Mouse (Mus musculus) heart, postnatal 14 days (tissue): ENCODE measurements around the gene Hsd17b7. TPM values are rescaled to one million over a fixed set of nuclear protein-coding genes. Genes with fewer than 3 reads are reported as not detected.

Experiments used
- total RNA-seq, 2 experiments: library from RNA; stranded (reverse); gene quantifications; 2 replicates each; pipeline ENCODE4 v1.2.3; 2021

Hsd17b7 gene
- total RNA-seq, 2 experiments from 2014 or later: 16.6 to 17.6 TPM

Other genes starting within 250 kb of the Hsd17b7 start
- gene Rgs4, start 221.6 kb downstream of the Hsd17b7 start, total RNA-seq: 10 to 100 TPM; 18.8 to 20.2 TPM
- under 1 TPM; 0.29 to 0.36 TPM for gene Ccdc190, start 40.6 kb downstream of the Hsd17b7 start, total RNA-seq
- gene Ddr2, start 141.5 kb upstream of the Hsd17b7 start, total RNA-seq: 10 to 100 TPM; 25.3 to 26.8 TPM
- 10 to 100 TPM; 49.1 to 55.4 TPM for gene Uap1, start 205.7 kb upstream of the Hsd17b7 start, total RNA-seq
- gene Uhmk1, start 246.2 kb upstream of the Hsd17b7 start, total RNA-seq: 10 to 100 TPM; 19.9 to 23.2 TPM